Mouse (Mus musculus): ENCODE results near the gene Dnajc30.

DNA sequence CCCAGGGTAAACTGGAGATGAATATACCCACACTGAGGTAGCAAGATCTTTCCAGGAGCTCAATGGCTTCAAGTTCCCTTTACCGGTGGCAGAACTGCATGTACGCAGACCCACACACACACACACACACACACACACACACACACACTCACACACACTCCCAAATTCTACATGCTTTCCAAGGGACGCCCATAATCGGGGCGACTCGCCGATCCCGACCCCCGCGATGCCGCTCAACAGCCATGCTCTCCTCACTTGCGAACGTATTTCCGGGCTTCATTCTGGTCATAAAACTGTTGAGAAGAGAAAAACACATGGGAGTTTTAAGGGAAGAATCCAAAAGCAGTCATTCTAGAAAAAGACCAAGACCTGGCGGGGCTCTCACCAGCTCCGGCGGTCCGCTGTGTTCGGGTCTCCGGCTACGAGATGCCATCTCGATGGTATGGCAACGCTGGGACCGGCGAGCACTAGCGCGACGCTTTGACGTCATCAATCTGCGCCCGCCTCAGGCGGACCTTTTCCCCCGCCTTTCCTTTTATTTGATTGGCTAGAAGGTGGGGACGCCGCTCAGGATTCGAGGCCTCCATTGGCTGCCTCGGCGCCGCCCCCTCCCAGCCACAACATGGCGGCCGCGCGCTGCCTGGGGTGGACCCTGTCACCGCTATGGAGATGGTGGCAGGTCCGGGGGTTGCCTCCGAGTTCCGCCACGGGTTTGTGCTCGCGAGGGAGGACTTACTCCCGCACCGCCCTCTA, at the start of gene Dnajc30:
- TF ChIP-seq GATA1 (IDR thresholded peaks at IDR 0.05; ENCODE audit: borderline replicate concordance, low read length) (no peak), FLI1 (IDR thresholded peaks at IDR 0.05; ENCODE audit: low read length) (no peak)
